Mouse (Mus musculus): Measurements from ENCODE around the gene Cyb5r4. TPM values are rescaled to one million over a fixed set of nuclear protein-coding genes. Genes with fewer than 3 reads are reported as not detected.

Cyb5r4 gene
- 11.8 and 13.0 TPM in 2 replicates for polyA plus RNA-seq (2012; rRNA removed)

GRCm38 (mm10) chr9:87021778-87022523, at the start of gene Cyb5r4:
Cyb5r4 (plus strand) TSS chr9:87022014.

GRCm38 (mm10) chr9:87015288-87015937, 6.4 kb upstream of the Cyb5r4 start, which contains the start of gene Ripply2:
Ripply2 (plus strand) TSS chr9:87015537.

Other genes with a start within 250 kb of the Cyb5r4 start
- 0.02 and 0.07 TPM in 2 replicates for gene Snap91, start 141.4 kb upstream of the Cyb5r4 start, polyA plus RNA-seq (2012; rRNA removed)
- gene Ripply2, start 6.5 kb upstream of the Cyb5r4 start, polyA plus RNA-seq (2012; rRNA removed): not detected in 2 replicates
- not detected in 2 replicates for gene Mrap2, start 122.3 kb downstream of the Cyb5r4 start, polyA plus RNA-seq (2012; rRNA removed)
- gene Cep162, start 233.5 kb downstream of the Cyb5r4 start, polyA plus RNA-seq (2012; rRNA removed): 0.82 and 0.88 TPM in 2 replicates